Mouse (Mus musculus) cerebral cortex, adult 2 months (tissue): Measurements from ENCODE around the gene Samd4.

ENCODE experiments used
- WGBS: fragments of 180-500 bp; shearing (Covaris S2); methylation state at CpG from one replicate; pipeline ENCODE4 v1.1.7; 2018; 5-methylcytosine and 5-hydroxymethylcytosine counted together

The Samd4 gene

DNA sequence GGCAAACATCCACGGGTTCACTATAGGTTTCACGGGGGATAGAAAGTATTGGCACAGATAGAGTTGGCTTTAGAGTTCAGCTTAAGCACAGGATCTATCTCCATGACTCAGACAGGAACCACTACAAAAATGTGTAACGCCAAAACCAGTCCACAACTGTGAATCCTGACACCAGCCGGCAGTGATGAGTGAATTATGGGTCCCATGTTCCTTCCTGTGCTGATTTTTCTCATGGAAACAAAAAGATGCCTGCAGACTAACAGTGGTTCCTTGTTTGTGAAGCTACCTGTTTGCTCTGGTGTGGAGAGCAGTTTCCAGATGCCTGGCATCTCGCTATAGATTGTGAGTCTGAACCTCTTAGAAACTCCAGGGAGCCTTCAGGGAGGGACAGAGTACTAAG is 184.2 kb downstream of the Samd4 start:
- 90% methylated on average over 5 of the region's 5 CpGs for WGBS

DNA sequence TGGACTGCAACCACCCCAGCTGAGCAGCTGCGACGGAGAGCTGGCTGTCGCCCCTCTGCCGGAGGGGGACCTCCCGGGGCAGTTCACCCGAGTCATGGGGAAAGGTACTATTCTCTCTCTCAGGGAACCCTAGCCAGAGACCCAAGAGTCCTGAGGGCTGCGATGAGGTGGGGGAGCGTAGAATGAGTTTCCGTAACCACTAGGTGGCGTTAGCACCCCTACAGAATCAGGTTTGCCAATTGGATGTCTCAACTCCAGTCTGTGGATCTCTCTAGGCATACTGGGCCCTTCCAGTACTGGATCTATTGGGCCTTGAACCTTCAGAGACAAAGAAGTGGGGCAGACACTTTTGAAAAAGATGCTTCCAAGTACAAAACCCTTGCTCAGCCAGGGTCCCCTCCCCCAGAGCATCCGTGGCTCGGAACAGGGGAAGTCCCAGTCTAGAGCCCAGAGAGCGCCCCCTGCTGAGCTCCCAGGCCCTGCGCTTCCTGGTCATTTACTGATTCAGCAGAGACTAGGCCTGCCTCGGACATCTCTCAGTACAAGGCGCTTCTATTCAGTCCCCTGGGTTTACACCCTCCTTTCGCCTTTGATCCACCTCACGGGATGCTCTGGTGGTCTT is 191.5 kb downstream of the Samd4 start:
- WGBS = 75% methylated on average over 18 of the region's 18 CpGs

DNA sequence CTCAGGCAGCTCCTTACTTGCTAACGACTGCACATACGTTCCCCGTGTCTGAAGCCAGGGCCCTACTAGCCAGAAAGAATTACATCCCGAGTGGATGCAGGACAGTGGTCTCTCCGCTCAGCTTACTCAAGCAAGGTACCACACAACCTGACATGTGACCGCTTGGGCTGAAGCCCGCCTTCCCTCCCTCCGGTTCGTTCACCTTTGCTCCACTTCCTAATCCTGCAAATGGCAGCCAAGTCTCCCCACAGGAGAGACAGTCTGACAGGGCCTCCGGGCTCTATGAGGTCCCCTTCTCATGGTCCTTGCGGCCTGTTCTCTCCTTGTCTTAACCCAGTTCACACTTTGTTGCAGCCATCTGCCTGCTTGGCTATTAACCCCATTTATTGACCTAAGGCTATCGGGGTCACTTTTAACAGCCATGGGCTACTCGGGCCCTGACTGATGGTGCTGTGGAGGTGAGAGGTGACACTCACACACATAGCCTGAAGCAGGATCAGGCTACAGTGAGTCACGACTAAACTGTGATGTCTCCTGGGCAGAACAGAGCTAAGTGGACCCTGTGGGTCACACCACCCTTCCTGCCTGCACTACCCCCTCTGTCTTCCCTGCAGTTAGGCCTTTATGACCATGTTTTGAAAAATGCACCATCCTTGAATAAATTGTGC is 192.5 kb downstream of the Samd4 start:
- WGBS = 94% methylated on average over 14 of the region's 14 CpGs

DNA sequence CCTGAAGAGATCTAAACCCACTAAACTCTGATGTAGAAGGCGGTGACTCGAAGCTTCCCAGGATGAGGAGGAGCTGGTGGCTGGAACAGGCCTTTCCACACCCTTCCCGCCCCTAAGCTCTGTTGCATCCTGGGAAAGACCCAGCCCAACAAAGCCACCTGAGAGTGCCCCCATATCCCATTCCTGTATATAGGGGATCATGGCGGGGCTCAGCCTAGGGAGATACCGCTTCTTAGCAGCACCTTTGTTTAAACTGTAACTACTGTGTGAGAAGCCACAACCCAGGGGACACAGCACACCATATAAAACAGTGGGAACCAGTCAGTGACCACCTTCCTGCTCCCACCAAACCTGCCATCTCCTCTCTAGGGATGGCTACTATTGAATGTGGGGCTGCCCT is 193.2 kb downstream of the Samd4 start:
- WGBS = 95% methylated on average over 5 of the region's 5 CpGs

DNA sequence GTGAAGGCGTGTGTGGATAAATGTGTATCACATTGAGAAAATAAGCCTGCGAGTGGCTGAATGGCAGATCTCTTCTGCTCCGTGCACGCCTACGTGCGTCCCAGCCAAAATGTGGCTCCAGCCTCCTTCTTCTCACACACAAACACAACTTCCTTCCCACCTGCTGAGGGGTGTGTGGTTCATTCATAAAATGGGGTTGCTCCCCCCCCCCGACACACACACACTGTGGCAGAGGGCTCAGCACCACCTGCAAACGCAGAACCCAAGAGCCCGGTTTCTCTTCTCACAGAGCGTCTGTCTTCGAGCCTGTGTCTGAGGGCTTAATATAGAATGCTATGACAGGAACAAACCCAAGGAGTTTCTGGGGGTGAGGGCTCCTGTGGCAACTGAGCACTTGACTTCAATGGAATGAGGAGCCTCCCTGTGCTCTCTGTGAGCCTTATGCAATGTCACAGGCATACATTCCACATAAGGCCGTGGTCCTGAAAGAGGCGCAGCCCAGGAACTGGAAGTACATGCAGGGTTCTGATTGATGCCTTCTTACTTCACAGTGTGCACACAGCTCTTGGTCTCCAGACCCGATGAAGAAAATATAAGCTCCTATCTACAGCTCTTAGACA is 194.4 kb downstream of the Samd4 start:
- 76% methylated on average over 14 of the region's 14 CpGs for WGBS

DNA sequence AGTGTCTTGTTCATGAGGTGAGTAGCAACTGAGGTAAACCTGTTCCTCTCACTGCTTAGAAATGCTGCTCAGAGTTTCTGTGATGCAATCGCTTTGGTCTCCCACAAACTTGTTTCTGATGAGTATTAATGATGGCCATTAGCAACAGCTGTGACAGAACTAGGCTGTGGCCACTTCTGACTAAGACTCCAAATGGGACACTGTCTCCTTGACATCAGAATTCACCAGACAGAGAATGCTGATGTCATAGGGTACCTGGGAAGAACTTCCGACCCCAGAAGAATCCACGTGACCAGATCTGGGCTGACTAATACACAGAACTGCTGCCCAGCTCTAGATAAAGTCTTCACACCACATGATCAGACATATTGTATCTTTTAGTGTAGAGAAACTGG is 194.9 kb downstream of the Samd4 start:
- 94% methylated on average over 3 of the region's 3 CpGs for WGBS

DNA sequence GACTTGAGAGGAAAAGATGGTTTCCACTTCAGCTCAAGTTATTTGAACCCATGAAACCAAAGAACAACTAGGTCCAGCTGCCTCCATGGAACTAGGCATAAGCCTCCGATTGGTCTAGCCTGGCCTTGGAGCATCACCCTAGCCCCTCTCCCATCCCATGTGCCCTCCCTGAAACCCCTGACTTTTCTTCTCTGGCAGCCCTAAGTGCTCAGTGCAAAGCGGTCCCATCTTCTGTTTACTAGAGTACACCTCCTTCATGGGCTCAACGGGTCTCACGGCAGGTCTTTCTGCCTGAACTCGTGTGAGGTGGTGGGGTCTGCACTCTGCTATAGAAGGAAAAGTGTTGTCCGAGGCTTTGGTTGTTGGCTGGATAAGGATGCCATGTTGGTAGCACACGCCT is 197.3 kb downstream of the Samd4 start:
- WGBS = 96% methylated on average over 7 of the region's 7 CpGs

DNA sequence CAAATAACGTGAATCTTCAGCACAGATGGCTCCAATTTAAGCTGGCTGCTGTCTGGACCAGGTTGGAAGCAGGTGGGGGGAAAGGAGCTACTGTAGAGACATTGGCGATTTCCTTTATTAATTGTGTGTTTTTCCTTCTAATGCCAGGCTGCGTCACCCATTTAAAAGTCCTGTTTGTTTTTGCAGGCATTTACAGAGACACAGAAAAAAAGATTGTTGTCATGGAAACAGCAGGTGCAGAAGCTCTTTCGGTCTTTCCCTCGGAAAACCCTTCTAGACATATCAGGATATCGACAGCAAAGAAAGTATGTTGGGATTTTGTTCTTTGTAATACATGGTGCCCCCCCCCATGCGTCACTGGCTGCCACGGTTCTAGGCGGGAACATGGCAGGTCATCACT is 200.7 kb downstream of the Samd4 start:
- 66% methylated on average over 9 of the region's 9 CpGs for WGBS

DNA sequence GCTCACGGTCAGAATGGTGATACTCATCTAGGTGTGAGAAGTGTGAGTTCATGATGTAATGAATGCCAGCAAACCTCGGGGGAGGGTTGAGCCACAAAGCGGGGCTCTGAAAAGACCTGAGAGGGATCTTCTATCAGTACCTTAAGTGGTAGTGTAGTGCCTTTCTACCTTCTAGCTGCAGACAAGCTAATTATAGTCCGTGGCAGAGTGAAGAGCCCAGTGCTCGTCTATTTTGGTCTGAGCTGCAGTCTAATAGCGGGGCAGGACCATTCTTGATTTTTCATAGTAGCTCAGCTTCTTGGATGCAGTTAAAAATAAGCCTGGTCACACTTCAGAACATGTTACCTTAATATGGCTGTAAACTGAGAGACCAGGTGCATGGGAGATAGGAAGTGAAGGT is 201.2 kb downstream of the Samd4 start:
- 85% methylated on average over 6 of the region's 6 CpGs for WGBS

DNA sequence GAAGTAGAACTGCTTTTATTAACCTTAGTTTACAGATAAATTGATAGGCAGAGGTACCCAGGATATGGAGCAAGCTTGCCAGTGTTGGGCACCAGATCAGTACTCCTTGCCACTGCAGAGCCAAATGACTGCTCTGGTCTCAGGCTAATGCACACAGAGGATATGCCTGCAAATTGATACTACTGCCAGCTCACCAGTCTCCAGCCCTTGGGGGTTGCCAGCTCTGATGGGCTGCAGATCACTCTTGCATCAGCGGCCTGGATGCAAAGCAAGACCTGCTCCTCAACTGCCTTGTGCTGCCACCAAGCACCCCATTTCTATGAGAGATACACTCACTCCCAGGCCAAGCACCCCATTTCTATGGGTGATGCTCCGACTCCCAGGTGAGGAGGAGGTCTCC is 202.0 kb downstream of the Samd4 start:
- WGBS = 98% methylated on average over 2 of the region's 2 CpGs

DNA sequence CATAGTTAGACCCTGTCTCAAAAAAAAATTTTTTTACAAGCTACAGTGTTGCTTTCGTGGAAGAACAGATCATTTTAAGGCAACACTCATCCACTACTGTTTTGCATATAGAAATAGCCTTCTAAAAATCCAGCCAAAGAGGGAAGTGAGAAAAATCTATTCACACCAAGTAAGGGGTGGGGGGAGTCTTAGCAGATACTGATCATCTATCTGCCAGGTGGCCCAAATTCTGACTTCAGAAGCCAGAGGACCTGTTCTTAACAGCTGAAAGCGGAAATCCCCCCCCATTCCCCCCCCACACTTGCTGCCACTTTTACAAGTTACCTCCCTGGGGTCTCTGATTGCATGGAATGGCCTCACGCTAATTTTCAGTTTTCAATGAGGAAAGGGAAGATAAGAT is 203.5 kb downstream of the Samd4 start:
- WGBS = 53% methylated on average over 3 of the region's 3 CpGs

DNA sequence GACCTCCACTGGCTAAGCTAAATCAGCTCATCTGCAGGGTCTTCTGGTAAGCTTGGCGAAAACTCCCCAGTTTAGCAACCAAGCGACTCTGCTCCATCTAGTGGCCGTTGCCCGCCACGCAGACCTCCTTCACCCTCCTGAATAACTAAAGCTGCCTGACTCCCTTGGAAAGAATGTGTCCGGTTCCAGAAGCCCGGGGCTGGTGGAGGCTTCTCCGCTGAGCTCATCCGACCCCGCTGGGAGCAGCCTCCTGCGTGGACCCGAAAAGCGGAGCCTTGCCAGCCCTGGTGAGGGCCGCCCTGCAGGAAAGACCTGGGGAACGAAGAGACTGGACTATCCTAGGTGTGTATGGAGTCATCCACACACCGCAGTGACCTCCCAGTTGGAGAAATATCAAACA is 204.1 kb downstream of the Samd4 start:
- WGBS = 4% methylated on average over 16 of the region's 16 CpGs

DNA sequence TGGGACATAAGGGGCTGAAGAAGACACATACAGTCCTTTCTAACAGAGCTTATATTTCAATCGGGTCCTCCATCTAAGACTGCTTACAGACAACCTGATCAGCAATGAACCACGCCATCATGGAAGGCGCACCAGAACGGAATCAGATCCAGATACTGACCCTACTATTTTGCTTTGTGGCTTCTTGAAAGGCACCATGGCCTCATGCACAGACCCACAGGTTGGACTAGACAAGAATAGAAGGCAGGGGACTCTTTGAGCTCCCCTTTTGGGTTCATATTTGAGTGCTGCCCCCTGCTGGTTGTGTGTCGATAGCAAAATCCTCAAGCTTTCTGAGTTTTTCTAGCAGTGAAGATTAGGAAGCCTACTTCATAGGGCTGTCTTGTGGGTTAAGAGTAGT is 204.5 kb downstream of the Samd4 start:
- WGBS = 25% methylated on average over 5 of the region's 5 CpGs

DNA sequence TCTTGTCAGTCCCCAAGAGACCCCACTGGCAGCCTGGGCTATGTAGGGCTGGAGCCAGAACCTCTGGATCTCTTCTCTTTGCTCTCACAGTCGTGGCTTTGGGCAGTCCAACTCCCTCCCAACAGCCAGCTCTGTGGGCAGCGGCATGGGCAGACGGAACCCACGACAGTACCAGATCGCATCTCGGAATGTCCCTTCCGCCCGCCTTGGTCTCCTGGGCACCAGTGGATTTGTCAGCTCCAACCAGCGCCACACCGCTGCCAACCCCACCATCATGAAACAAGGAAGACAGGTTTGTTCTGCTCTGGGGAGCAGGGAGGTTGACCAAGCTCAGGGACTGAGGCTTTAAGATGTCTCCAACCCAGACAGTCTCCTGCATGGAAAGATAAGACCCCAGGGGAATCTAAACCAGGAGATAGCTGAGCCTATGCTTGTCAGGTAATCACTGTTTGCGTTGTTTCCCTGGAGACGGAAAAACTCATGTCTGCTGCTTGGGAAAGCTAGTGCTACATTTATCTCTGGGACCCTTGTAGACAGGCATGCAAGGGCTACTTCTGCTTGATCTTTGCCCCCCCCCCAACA is 205.1 kb downstream of the Samd4 start:
- WGBS = 92% methylated on average over 12 of the region's 12 CpGs

DNA sequence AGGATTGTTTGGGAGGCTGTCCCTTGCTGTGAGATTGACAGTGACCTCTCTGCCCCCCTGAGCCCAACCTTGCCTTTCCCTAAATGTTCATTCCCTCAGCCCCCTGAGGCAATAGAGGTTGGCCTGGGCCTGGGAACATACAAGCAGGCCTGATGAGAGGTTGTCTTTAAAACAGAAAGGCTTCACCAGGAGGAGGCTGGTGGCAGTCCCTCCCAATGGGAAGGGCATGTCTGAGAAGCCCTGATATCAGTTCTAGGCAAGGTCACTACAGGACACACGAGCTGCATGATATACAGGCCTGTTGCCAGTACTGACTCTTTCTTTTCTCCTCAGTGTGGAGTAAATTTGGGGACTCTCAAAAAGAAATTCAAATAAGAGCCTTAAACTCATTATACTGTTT is 205.7 kb downstream of the Samd4 start:
- 85% methylated on average over 1 of the region's 1 CpGs for WGBS

DNA sequence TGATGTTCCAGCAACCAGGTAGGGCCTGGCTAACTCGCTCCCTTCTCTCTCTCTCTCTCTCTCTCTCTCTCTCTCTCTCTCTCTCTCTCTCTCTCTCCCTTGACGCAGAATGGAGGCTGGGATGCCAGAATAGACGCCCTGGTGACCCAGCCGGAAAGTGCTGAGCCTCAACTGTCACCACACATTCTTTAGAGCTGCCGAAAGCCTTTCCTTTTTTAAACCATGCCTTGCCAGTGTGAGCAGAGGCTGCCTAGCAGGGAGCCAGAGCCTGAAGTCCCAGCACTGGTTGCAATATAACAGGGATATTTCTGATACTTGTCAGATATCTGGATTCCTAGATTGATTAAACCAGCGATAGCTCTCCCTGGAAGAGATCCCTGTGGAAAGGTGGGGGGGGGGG is 206.5 kb downstream of the Samd4 start:
- 88% methylated on average over 6 of the region's 6 CpGs for WGBS

DNA sequence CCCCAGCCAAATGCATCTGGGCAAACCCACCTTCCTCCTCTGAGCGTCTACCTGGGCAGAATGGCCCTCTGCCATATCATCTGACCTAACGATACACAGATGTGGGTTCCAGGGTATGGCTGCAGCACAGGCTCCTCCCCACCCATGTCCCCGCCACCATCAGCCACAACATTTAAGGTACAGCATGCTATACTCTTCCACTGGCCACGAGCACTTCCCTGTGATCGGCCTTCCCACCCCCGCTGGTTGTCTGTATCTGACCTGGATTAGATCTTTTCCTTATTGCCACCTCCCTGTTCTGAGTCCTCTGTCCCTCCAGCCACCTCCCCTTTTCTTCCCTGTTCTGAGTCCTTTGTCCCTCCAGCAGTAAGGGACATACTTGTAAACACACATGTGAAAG is 209.3 kb downstream of the Samd4 start:
- 96% methylated on average over 6 of the region's 6 CpGs for whole genome bisulfite sequencing

DNA sequence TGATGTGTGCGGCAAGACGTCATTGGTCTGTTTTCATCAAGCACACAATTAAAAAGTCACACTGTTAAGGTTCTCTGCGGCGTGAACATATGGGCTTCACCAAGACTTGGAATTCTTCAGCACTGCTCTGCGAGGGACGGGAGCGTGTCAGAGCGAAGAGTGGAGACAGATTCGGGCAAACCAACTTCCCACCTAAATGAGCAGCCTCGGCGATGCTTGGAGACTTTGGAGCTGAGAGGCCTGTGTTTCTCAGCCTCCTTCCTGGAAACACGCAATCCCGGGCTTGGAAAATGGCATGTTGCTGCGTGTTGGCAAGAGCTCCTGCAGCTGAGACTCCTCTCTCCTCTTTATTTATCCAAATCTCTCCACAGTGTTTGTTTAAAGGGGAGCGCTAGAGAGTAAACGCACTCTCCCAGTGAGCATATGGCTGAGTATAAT is 210.7 kb downstream of the Samd4 start:
- WGBS = 40% methylated on average over 16 of the region's 16 CpGs

DNA sequence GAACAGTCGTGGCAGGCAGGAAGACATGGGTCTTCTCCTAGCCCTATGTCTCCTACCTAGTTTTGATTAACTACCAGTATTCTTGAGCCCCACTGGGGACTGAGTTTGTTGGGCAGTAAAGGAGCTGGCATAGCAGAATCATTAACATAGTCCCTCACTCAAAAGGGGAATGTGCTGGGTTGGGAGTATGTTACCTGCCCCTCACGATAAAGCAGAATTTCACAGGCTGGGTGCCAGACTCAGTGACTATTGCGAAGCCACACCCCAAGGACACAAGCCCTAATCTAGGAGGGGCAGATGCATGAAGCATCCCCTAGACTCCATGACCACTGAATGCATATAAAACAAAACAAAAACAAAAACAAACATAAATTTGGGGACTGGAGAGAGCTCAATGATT is 212.4 kb downstream of the Samd4 start:
- 96% methylated on average over 3 of the region's 3 CpGs for WGBS

DNA sequence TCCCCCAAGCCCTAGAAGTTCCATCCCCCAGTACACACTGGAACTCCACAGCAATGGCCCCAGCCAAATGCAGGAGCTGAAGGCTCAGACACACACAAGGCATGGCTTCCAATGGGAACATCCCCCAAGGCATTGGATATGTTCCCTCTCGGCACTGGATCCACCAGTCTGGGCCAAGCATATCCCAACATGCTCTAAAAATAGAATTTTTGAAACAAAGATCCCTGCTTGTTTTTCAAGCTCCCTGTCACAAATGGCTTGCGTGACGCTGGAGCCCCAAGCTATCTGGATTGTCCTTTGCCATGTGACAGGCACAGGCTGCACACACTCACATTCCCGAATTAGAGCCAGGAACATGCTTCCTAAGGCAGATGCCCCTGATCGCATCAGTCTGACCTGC is 213.7 kb downstream of the Samd4 start:
- WGBS = 86% methylated on average over 5 of the region's 5 CpGs

DNA sequence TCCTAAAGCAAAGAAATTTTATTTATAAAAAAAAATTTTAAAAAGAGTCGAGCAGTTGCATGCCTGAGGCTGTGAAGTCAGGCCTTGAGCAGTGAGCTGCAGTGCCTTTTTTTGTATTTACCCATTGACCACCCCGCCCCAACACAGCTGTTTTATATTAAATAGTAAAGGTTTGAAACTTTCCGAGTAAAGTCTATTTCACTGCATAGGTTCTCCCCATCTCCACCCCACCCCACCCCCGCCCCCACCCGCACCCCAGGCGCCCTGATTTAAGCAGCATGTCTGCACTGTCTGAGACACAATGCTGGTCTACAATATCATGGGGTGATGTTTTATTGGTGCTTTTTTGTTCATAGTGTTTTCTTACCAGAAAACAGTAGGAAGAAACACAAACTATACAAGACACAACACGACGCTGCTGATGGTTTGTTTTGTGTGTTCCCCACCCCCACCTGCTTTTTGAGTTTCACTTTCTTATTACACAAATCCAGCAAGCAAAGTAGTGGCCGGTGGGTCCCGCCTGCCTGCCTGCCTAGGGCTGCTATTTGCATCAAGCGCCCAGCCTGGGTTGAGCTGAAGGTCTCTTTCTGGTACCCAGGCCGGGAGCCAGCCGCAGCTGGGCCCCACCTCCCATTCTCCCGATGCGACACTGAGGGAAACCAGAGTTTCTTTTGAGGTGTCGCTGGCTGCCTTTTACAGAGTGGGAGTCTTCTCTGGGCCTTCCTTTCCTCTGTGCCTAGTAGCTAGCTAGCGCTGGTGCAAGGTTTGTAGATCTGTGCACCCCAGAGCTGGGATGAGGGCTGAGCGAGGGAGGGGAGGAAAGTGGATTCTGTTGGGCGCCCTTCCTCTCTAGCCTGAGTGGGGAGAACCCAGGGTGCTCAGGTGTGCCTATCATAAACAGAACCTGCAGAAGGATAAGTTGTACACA is 221.9 kb downstream of the Samd4 start:
- 56% methylated on average over 19 of the region's 19 CpGs for WGBS

DNA sequence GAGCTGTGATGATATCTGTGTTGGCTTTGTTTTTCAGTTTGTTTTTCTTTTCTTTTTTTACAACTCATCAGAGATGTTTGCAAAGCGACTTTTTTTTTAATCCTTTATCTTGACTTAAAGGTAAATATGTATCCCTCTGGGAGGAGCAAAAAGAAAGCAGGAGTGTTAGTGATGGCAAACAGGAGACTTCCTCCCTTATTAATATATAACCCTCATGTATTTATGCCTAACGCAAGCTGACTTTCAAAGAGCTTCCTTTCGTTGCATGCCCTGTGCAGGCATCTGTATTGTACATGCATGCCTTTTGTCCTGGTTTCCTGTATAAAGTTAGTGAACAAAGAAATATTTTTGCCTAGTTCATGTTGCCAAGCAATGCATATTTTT is 222.5 kb downstream of the Samd4 start:
- 82% methylated on average over 3 of the region's 3 CpGs for WGBS
